Mouse (Mus musculus) liver, adult 2 months (tissue): ENCODE measurements around the gene Lef1. TPM values are rescaled to one million over a fixed set of nuclear protein-coding genes. Genes with fewer than 3 reads are reported as not detected.

ENCODE experiments used
- DNase-seq: peaks from one replicate; pipeline ENCODE4 v3.0.0-alpha.2; 2011; ENCODE audit warnings: low read depth, low spot score; ENCODE audit errors: extremely low read depth
- H3K27ac ChIP-seq: fragments of 200-500 bp; replicated peaks from 2 replicates; pipeline ENCODE4 v1.5.1; 2012; ENCODE audit warnings: low read depth, mild to moderate bottlenecking, control low read depth, inconsistent platforms, low read length; ENCODE audit not compliant: insufficient read depth
- H3K27me3 ChIP-seq: fragments of 200-500 bp; 2 replicates; pipeline ENCODE4 v1.6.1; 2012; ENCODE audit warnings: mild to moderate bottlenecking, moderate library complexity, low read length, inconsistent platforms; ENCODE audit not compliant: control insufficient read depth, insufficient read depth
- H3K36me3 ChIP-seq: fragments of 200-500 bp; 2 replicates; pipeline ENCODE4 v1.6.1; 2012; ENCODE audit warnings: low read length, inconsistent platforms; ENCODE audit not compliant: control insufficient read depth, insufficient read depth
- H3K4me1 ChIP-seq: fragments of 200-500 bp; 2 replicates; pipeline ENCODE4 v1.6.1; 2011; ENCODE audit warnings: low read length; ENCODE audit not compliant: control insufficient read depth, insufficient read depth
- H3K4me3 ChIP-seq: fragments of 200-500 bp; 2 replicates; pipeline ENCODE4 v1.5.1; 2011; ENCODE audit warnings: low read depth, mild to moderate bottlenecking, control low read depth, low read length, moderate library complexity; ENCODE audit not compliant: insufficient read depth
- H3K79me2 ChIP-seq: fragments of 200-500 bp; 2 replicates; pipeline ENCODE4 v1.6.1; 2012; ENCODE audit warnings: inconsistent platforms, mild to moderate bottlenecking, low read length, moderate library complexity; ENCODE audit not compliant: control insufficient read depth, insufficient read depth
- H3K9ac ChIP-seq: fragments of 200-500 bp; 2 replicates; pipeline ENCODE4 v1.6.1; 2012; ENCODE audit warnings: low read depth, mild to moderate bottlenecking, control low read depth, inconsistent platforms, low read length
- CTCF ChIP-seq: fragments of 200-500 bp; IDR thresholded peaks from 2 replicates; pipeline ENCODE4 v1.5.1; 2011; ENCODE audit warnings: low read depth, low read length, control low read depth
- POLR2A ChIP-seq: fragments of 200-500 bp; IDR thresholded peaks from 2 replicates; pipeline ENCODE4 v1.6.1; 2011; ENCODE audit warnings: low read length, control low read depth; ENCODE audit not compliant: insufficient read depth; ENCODE audit errors: extremely low read depth
- whole genome bisulfite sequencing: fragments of 180-500 bp; shearing (Covaris S2); methylation state at CpG from one replicate; pipeline ENCODE4 v1.1.7; 2018; 5-methylcytosine and 5-hydroxymethylcytosine counted together
- polyA plus RNA-seq: library from polyadenylated mRNA; depleted of rRNA; stranded (reverse); fragments of >200 nt; gene quantifications from 2 replicates; pipeline ENCODE4 v1.2.3, GENCODE M21; 2012
- total RNA-seq: library from RNA; depleted of rRNA; stranded (reverse); fragments of >200 nt; gene quantifications from 2 replicates; pipeline ENCODE4 v1.2.3, GENCODE M21; 2014

Lef1 gene
- total and polyA plus RNA-seq, 2 experiments = 0.37 to 0.45 TPM

DNA sequence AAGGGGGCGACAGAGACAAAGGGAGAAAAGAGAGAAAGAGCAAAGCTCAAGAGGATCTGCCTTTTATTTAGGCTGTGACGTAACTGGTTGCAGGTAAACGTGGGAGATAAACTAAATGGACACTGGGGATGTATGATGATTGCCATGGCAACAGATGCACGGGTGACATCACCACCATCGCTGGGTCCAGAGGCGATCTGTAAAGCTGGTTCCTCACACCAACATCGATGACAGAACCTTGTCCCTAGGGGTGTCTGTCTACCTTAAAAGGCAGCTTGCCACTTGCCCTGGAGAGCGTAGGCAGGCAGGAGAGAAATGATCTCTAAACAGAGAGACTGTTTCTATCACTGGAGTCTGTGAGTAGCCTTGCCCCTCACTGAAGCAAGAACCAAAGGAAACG lies 23.7 kb downstream of the Lef1 start:
- 66% methylated on average over 9 of the region's 9 CpGs for WGBS
- H3K27ac ChIP-seq = no peak overlapping the region
- no peaks in the 10 kb centered on the region for H3K4me1 ChIP-seq
- H3K4me3 ChIP-seq = no peak overlapping the region
- no peak overlapping the region for H3K9ac ChIP-seq
- no peak for TF ChIP-seq POLR2A
- no peak for TF ChIP-seq CTCF
- H3K79me2 ChIP-seq = no peaks in the 10 kb centered on the region
- H3K36me3 ChIP-seq = no peaks in the 10 kb centered on the region
- DNase-seq = no peak
- H3K27me3 ChIP-seq = no peaks in the 10 kb centered on the region

DNA sequence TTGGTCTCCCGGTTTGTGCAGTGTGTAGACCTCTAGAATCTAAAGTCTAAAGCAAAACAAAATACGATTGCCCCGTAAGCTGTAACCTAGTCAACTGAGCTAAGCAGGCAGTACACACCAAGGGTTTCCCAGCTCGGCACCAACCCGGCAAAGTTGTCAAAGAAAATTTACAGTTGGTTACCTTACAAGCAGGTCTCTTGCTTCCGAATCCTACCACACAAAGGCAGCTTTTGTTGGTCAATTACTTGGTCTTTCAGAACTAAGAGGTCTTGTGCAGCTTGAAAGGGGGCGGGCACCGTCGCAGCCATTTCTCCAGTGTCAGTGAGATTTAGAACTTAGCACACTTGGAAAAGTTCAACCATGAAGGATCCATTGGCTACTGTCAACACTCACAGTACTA lies 25.2 kb downstream of the Lef1 start:
- WGBS = 89% methylated on average over 9 of the region's 9 CpGs
- H3K4me3 ChIP-seq = no peak overlapping the region
- H3K79me2 ChIP-seq = no peaks in the 10 kb centered on the region
- H3K4me1 ChIP-seq = no peaks in the 10 kb centered on the region
- H3K27me3 ChIP-seq = no peaks in the 10 kb centered on the region
- no peak for DNase-seq
- H3K9ac ChIP-seq = no peak overlapping the region
- H3K36me3 ChIP-seq = no peaks in the 10 kb centered on the region
- H3K27ac ChIP-seq = no peak overlapping the region
- TF ChIP-seq CTCF (no peak), POLR2A (no peak)

DNA sequence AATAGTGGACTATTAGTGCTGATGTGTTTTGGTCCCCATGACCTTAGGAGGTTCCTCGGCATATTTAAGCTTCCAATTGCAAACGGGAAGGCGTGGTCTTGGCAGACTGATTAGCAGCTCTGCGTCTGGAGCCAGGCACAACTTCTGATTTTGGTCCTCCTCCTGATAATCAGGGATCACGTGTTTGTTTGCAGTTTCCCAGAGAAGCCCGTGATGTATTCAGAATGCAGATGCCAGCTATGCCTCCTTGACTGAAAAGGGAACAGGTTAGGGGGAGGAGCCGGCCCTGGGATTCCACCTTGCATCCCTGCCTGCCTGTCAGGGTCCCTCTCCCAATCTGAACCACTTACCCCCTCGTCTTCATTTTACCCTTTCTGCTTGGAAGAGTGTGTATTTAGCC lies 26.2 kb downstream of the Lef1 start:
- 29% methylated on average over 8 of the region's 8 CpGs for WGBS
- TF ChIP-seq CTCF (no peak), POLR2A (no peak)

DNA sequence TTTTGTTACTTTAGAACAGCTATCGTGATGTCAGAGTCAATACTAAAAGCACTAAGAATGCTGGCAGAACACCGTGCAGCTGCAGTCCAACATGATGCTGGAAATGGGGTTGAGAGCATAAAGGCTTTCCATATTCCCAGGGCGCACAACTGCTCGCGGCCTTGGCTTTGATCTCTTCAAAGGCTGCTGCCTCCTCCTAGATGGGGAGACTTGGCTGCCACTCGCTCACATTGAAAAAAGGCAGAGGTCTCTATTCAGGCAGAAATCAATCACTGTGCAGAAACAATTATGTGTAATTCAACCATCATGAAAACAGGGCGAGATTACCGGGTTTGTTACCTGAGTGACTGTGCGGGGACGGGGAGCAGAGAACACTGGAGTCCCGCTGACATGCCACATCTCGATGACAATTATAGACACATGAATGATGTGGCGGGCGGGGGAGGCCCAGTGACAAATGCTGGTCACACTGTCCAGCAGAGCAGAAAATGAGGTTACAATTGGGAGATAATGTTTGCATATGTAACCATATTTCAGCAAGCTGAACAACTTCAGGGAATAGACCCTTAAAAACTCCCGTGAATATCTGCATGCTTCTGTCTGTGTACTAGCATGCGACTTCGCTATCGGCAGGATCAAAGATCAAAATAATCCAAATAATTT lies 27.0 kb downstream of the Lef1 start:
- 83% methylated on average over 18 of the region's 18 CpGs for WGBS
- no peak for TF ChIP-seq POLR2A
- TF ChIP-seq CTCF = no peak
- Histone ChIP-seq H3K4me1 (no peaks in the 10 kb centered on the region), H3K27me3 (no peaks in the 10 kb centered on the region), H3K4me3 (no peak overlapping the region), H3K9ac (no peak overlapping the region), H3K79me2 (no peaks in the 10 kb centered on the region), H3K36me3 (no peaks in the 10 kb centered on the region), H3K27ac (no peak overlapping the region)
- no peak for DNase-seq

More for the DNA sequence above, 26.2 kb downstream of the Lef1 start:
- DNase-seq = no peak
- H3K27me3 ChIP-seq = no peaks in the 10 kb centered on the region
- no peak overlapping the region for H3K4me3 ChIP-seq
- H3K4me1 ChIP-seq = no peaks in the 10 kb centered on the region
- no peaks in the 10 kb centered on the region for H3K36me3 ChIP-seq
- H3K79me2 ChIP-seq = no peaks in the 10 kb centered on the region
- H3K27ac ChIP-seq = no peak overlapping the region
- H3K9ac ChIP-seq = no peak overlapping the region

DNA sequence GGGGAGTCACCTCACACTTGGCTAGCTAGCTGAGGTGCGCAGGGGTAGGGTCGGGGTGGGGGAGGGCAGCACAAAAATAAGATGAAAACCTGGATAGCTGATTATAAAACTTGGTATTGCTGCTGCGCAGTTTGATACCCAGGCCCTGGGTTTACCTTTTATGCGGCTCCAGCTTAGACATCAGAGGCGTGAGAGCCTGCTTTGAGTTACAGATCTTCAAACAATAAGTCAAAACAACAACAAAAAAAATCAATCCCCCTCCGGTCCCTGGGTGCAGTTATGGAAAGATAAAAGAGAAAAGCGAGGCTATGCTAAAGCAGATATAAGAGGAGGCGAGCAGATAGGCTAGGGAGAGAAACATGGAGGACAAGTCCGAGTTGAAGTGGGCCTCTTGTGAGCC lies 28.0 kb downstream of the Lef1 start:
- no peaks in the 10 kb centered on the region for H3K79me2 ChIP-seq
- WGBS = 76% methylated on average over 9 of the region's 9 CpGs
- no peaks in the 10 kb centered on the region for H3K36me3 ChIP-seq
- H3K4me3 ChIP-seq = no peak overlapping the region
- no peak overlapping the region for H3K27ac ChIP-seq
- H3K27me3 ChIP-seq = no peaks in the 10 kb centered on the region
- H3K4me1 ChIP-seq = no peaks in the 10 kb centered on the region
- no peak overlapping the region for H3K9ac ChIP-seq
- no peak for DNase-seq
- TF ChIP-seq CTCF = no peak
- no peak for TF ChIP-seq POLR2A

DNA sequence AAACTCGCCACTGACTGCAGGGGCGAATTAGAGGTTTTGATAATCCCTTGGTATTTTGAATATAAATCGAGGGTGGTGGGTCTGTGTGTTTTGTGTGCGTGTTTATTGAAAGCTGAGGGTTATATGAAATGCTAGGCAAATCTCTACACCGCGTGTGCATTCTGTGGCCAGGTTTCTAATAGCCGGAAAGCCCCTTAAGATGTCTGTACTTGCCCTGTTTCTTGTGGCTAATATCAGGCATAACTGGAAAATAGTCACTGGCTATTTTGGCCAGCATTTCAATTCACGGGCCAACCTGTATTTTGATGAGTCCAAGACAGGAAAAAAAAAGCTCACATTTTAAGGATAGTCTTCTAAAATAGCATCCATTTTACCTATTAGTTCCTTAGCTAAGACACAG lies 28.5 kb downstream of the Lef1 start:
- 87% methylated on average over 8 of the region's 8 CpGs for WGBS
- no peaks in the 10 kb centered on the region for H3K27me3 ChIP-seq
- H3K4me1 ChIP-seq = no peaks in the 10 kb centered on the region
- no peak overlapping the region for H3K9ac ChIP-seq
- H3K27ac ChIP-seq = no peak overlapping the region
- no peak overlapping the region for H3K4me3 ChIP-seq
- no peak for TF ChIP-seq CTCF
- no peak for TF ChIP-seq POLR2A
- no peak for DNase-seq
- no peaks in the 10 kb centered on the region for H3K36me3 ChIP-seq
- no peaks in the 10 kb centered on the region for H3K79me2 ChIP-seq
